Mouse (Mus musculus) bone marrow macrophage, adult 2 months (primary cell): ENCODE data around the gene Abl2.

Source experiments
- CTCF ChIP-seq: IDR thresholded peaks from 2 replicates; pipeline ENCODE4 v1.5.1; 2012; ENCODE audit warnings: low read depth, mild to moderate bottlenecking, low read length, moderate library complexity
- POLR2A ChIP-seq: IDR thresholded peaks from 2 replicates; pipeline ENCODE4 v1.6.1; 2012; ENCODE audit warnings: mild to moderate bottlenecking, low read depth, low read length, borderline replicate concordance

DNA sequence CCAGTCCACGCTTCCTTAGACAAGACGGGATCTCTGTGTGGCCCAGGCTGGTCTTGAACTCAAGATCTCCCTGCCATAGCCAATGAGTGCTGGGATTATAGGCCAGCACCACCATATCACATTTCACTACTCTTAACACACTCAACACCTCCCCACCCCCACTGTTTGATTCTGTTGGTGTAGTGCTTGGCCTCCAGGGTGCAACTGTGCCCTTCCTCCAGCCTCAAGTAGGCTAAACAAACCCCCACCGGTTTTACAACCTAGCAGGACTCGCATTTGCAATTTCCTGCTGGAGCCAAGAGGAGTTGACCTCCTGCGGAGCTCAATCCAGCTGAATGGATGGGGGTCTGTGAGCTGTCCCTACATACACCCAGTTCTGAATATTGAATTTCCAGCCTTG is 110.0 kb downstream of the Abl2 start:
- TF ChIP-seq POLR2A (no peak), CTCF (no peak)
